Mouse (Mus musculus) neural tube, embryonic 12.5 days (tissue): Measurements from ENCODE around the gene Cdkn1c. TPM values are rescaled to one million over a fixed set of nuclear protein-coding genes. Genes with fewer than 3 reads are reported as not detected.

Source experiments
- ATAC-seq: fragments of 200-750 bp; cut with Nextera tagmentation; 2 replicates; pipeline ENCODE4 v1.8.0; 2017; ENCODE audit warnings: low read depth, mild to moderate bottlenecking, moderate TSS enrichment, moderate library complexity; ENCODE audit not compliant: low FRiP score
- H3K27ac ChIP-seq: fragments of 300-500 bp; sonication (generic); 2 replicates; pipeline ENCODE4 v1.5.1; 2016
- H3K27me3 ChIP-seq: fragments of 300-500 bp; sonication (generic); replicated peaks from 2 replicates; pipeline ENCODE4 v1.6.1; 2016; ENCODE audit warnings: mild to moderate bottlenecking
- H3K36me3 ChIP-seq: fragments of 300-500 bp; sonication (generic); 2 replicates; pipeline ENCODE4 v1.6.1; 2016; ENCODE audit warnings: mild to moderate bottlenecking
- H3K4me1 ChIP-seq: fragments of 300-500 bp; sonication (generic); 2 replicates; pipeline ENCODE4 v1.6.1; 2016
- H3K4me2 ChIP-seq: fragments of 300-500 bp; sonication (generic); replicated peaks from 2 replicates; pipeline ENCODE4 v1.6.1; 2016; ENCODE audit warnings: mild to moderate bottlenecking
- H3K4me3 ChIP-seq: fragments of 300-500 bp; sonication (generic); 2 replicates; pipeline ENCODE4 v1.5.1; 2016
- H3K9ac ChIP-seq: fragments of 300-500 bp; sonication (generic); 2 replicates; pipeline ENCODE4 v1.6.1; 2016; ENCODE audit warnings: mild to moderate bottlenecking
- H3K9me3 ChIP-seq: fragments of 300-500 bp; sonication (generic); 2 replicates; pipeline ENCODE4 v1.6.1; 2016; ENCODE audit warnings: mild to moderate bottlenecking
- WGBS: fragments of 180-500 bp; shearing (Covaris S2); methylation state at CpG from one replicate; pipeline ENCODE4 v1.1.7; 2016; 5-methylcytosine and 5-hydroxymethylcytosine counted together
- polyA plus RNA-seq: library from polyadenylated mRNA; unstranded; fragments of >200 nt; fragmentation: Nextera tagmentation; extraction: Ambion mirVana; gene quantifications from 2 replicates; pipeline ENCODE4 v1.2.1, GENCODE M21; 2016

The Cdkn1c gene
- 1,329 and 1,332 TPM in 2 replicates for polyA plus RNA-seq

GRCm38 (mm10) chr7:143460874-143461273 is at the start of gene Cdkn1c:
Cdkn1c (minus strand) TSS chr7:143461050.
- 31% methylated on average over 44 of the region's 48 CpGs for WGBS
- H3K36me3 ChIP-seq, result no peaks in the 10 kb centered on the region; the same call in 1 of the 2 replicates
- H3K27ac ChIP-seq, result peak within 1 kb of the TSS; percentile 66
- peaks cover 18% of the 10 kb centered on the region for H3K4me1 ChIP-seq
- peak within 1 kb of the TSS; percentile 62 for H3K4me2 ChIP-seq
- ATAC-seq, result peak; percentile 83
- H3K4me3 ChIP-seq, result peak within 1 kb of the TSS; percentile 67
- H3K27me3 ChIP-seq, result peaks cover 14% of the 10 kb centered on the region; the same call in 1 of the 2 replicates
- peak within 1 kb of the TSS; percentile 86 for H3K9ac ChIP-seq
- peaks cover 30% of the 10 kb centered on the region for H3K9me3 ChIP-seq

GRCm38 (mm10) chr7:143509566-143509965 is 48.7 kb upstream of the Cdkn1c start:
- Histone ChIP-seq H3K27me3 (peaks cover 12% of the 10 kb centered on the region; the same call in 1 of the 2 replicates), H3K36me3 (peaks cover 21% of the 10 kb centered on the region), H3K27ac (no peak overlapping the region), H3K9ac (no peak overlapping the region), H3K4me1 (no peaks in the 10 kb centered on the region), H3K4me3 (no peak overlapping the region), H3K4me2 (no peak overlapping the region), H3K9me3 (no peaks in the 10 kb centered on the region)
- 64% methylated on average over 1 of the region's 1 CpGs for WGBS
- no peak for ATAC-seq

- Histone ChIP-seq H3K4me3 (no peak overlapping the region), H3K36me3 (no peaks in the 10 kb centered on the region; the same call in 1 of the 2 replicates), H3K27me3 (peaks cover 40% of the 10 kb centered on the region), H3K27ac (no peak overlapping the region), H3K4me2 (no peak overlapping the region), H3K4me1 (peaks cover 10% of the 10 kb centered on the region), H3K9me3 (no peaks in the 10 kb centered on the region), H3K9ac (no peak overlapping the region)
- 25% methylated on average over 7 of the region's 7 CpGs for WGBS
- ATAC-seq, result no peak
These were observed 45.8 kb upstream of the Cdkn1c start for GRCm38 (mm10) chr7:143506675-143507074.

- H3K4me3 ChIP-seq, result no peak overlapping the region
- peaks cover 44% of the 10 kb centered on the region for H3K27me3 ChIP-seq
- H3K9me3 ChIP-seq, result no peaks in the 10 kb centered on the region
- no peaks in the 10 kb centered on the region; the same call in 1 of the 2 replicates for H3K36me3 ChIP-seq
- no peak overlapping the region for H3K27ac ChIP-seq
- peaks cover 12% of the 10 kb centered on the region for H3K4me1 ChIP-seq
- H3K4me2 ChIP-seq, result no peak overlapping the region
- no peak for ATAC-seq
- WGBS, result 67% methylated on average over 7 of the region's 7 CpGs
- H3K9ac ChIP-seq, result no peak overlapping the region
These were observed 45.4 kb upstream of the Cdkn1c start for GRCm38 (mm10) chr7:143506271-143506670.

- no peak for ATAC-seq
- no peak overlapping the region for H3K4me2 ChIP-seq
- WGBS, result 33% methylated on average over 11 of the region's 11 CpGs
These were observed 45.0 kb upstream of the Cdkn1c start for GRCm38 (mm10) chr7:143505823-143506222.

GRCm38 (mm10) chr7:143505411-143505810 is 44.6 kb upstream of the Cdkn1c start:
- peaks cover 52% of the 10 kb centered on the region for H3K27me3 ChIP-seq
- ATAC-seq, result no peak
- 90% methylated on average over 2 of the region's 2 CpGs for WGBS

More at GRCm38 (mm10) chr7:143505823-143506222, 45.0 kb upstream of the Cdkn1c start:
- no peaks in the 10 kb centered on the region; the same call in 1 of the 2 replicates for H3K36me3 ChIP-seq
- no peak overlapping the region for H3K9ac ChIP-seq
- H3K4me3 ChIP-seq, result no peak overlapping the region
- no peak overlapping the region for H3K27ac ChIP-seq
- peaks cover 48% of the 10 kb centered on the region for H3K27me3 ChIP-seq
- H3K9me3 ChIP-seq, result no peaks in the 10 kb centered on the region
- peaks cover 12% of the 10 kb centered on the region for H3K4me1 ChIP-seq

GRCm38 (mm10) chr7:143503926-143504325 is 43.1 kb upstream of the Cdkn1c start:
- no peak overlapping the region for H3K4me2 ChIP-seq
- peaks cover 12% of the 10 kb centered on the region for H3K4me1 ChIP-seq
- no peaks in the 10 kb centered on the region for H3K9me3 ChIP-seq
- no peak for ATAC-seq
- H3K27ac ChIP-seq, result no peak overlapping the region
- H3K4me3 ChIP-seq, result no peak overlapping the region
- H3K36me3 ChIP-seq, result no peaks in the 10 kb centered on the region
- peaks cover 58% of the 10 kb centered on the region for H3K27me3 ChIP-seq
- H3K9ac ChIP-seq, result no peak overlapping the region
- 92% methylated on average over 6 of the region's 6 CpGs for WGBS

More at GRCm38 (mm10) chr7:143505411-143505810, 44.6 kb upstream of the Cdkn1c start:
- H3K4me1 ChIP-seq, result peaks cover 12% of the 10 kb centered on the region
- H3K4me2 ChIP-seq, result no peak overlapping the region
- no peaks in the 10 kb centered on the region; the same call in 1 of the 2 replicates for H3K36me3 ChIP-seq
- H3K27ac ChIP-seq, result no peak overlapping the region
- H3K9ac ChIP-seq, result no peak overlapping the region
- H3K9me3 ChIP-seq, result no peaks in the 10 kb centered on the region
- H3K4me3 ChIP-seq, result no peak overlapping the region

- Histone ChIP-seq H3K9me3 (no peaks in the 10 kb centered on the region), H3K27me3 (peaks cover 58% of the 10 kb centered on the region), H3K9ac (peak within 1 kb of the TSS; percentile 38; the same call in 1 of the 2 replicates), H3K36me3 (no peaks in the 10 kb centered on the region), H3K4me3 (peak within 1 kb of the TSS; percentile 34), H3K4me1 (peaks cover 12% of the 10 kb centered on the region), H3K27ac (no peak within 1 kb of the TSS), H3K4me2 (peak within 1 kb of the TSS; percentile 67)
- 2% methylated on average over 51 of the region's 51 CpGs for WGBS
- peak; percentile 10; the same call in 1 of the 2 replicates for ATAC-seq
These were observed 41.8 kb upstream of the Cdkn1c start, which contains the start of gene Phlda2 for GRCm38 (mm10) chr7:143502418-143503200. Phlda2 (minus strand) TSS chr7:143503150.

- Histone ChIP-seq H3K9ac (0 out of 2 replicates have a peak overlapping the region, but pooled peaks have one; percentile 38), H3K4me3 (peak overlapping the region; percentile 34), H3K4me2 (peak overlapping the region; percentile 67), H3K27ac (no peak overlapping the region), H3K9me3 (no peaks in the 10 kb centered on the region), H3K36me3 (no peaks in the 10 kb centered on the region), H3K27me3 (peaks cover 58% of the 10 kb centered on the region), H3K4me1 (peaks cover 12% of the 10 kb centered on the region)
- ATAC-seq, result no peak
- 4% methylated on average over 55 of the region's 55 CpGs for WGBS
These were observed 41.0 kb upstream of the Cdkn1c start for GRCm38 (mm10) chr7:143501643-143502417.

- H3K9me3 ChIP-seq, result no peaks in the 10 kb centered on the region
- no peaks in the 10 kb centered on the region for H3K36me3 ChIP-seq
- no peak overlapping the region for H3K4me2 ChIP-seq
- no peak overlapping the region for H3K27ac ChIP-seq
- 35% methylated on average over 2 of the region's 2 CpGs for WGBS
- H3K4me3 ChIP-seq, result no peak overlapping the region
- peaks cover 55% of the 10 kb centered on the region for H3K27me3 ChIP-seq
- H3K9ac ChIP-seq, result no peak overlapping the region
- H3K4me1 ChIP-seq, result peaks cover 12% of the 10 kb centered on the region
- no peak for ATAC-seq
These were observed 40.1 kb upstream of the Cdkn1c start for GRCm38 (mm10) chr7:143500912-143501311.

- ATAC-seq, result no peak
- Histone ChIP-seq H3K27ac (no peak overlapping the region), H3K4me2 (no peak overlapping the region), H3K27me3 (peaks cover 38% of the 10 kb centered on the region), H3K36me3 (no peaks in the 10 kb centered on the region), H3K4me3 (no peak overlapping the region), H3K9me3 (no peaks in the 10 kb centered on the region), H3K9ac (no peak overlapping the region), H3K4me1 (peaks cover 12% of the 10 kb centered on the region)
- 89% methylated on average over 4 of the region's 4 CpGs for WGBS
These were observed 37.7 kb upstream of the Cdkn1c start for GRCm38 (mm10) chr7:143498584-143498983.
